Mouse (Mus musculus): ENCODE results near the gene Cygb.
"Not testable (repeated sequence)": the region's sequence is repeated elsewhere in the genome, so short reads cannot be mapped to it uniquely, and the experiment has no call there.

The Cygb gene

GRCm38 (mm10) chr11:116636607-116637006 lies 17.5 kb downstream of the Cygb start:
- DNase-seq (ENCODE audit: low spot score in 2 of 2): not testable (repeated sequence)

- no peak for DNase-seq (ENCODE audit: low spot score in 2 of 2)
Observed at GRCm38 (mm10) chr11:116632962-116633361, 21.2 kb downstream of the Cygb start.

GRCm38 (mm10) chr11:116630171-116630965 lies 23.7 kb downstream of the Cygb start:
- no peak for DNase-seq (ENCODE audit: low spot score in 2 of 2)

- no peak for DNase-seq (ENCODE audit: low spot score in 2 of 2)
Observed at GRCm38 (mm10) chr11:116629472-116629871, 24.6 kb downstream of the Cygb start.

GRCm38 (mm10) chr11:116628712-116629111 lies 25.4 kb downstream of the Cygb start:
- DNase-seq (ENCODE audit: low spot score in 2 of 2): peak; percentile 69 to 86

- DNase-seq (ENCODE audit: low spot score in 2 of 2): no peak
Observed at GRCm38 (mm10) chr11:116627072-116628020, 26.8 kb downstream of the Cygb start.

- DNase-seq (ENCODE audit: low spot score in 2 of 2): no peak
Observed at GRCm38 (mm10) chr11:116626299-116627071, 27.6 kb downstream of the Cygb start, which contains the start of gene Rhbdf2. Rhbdf2 (minus strand) TSS chr11:116627019.

- no peak for DNase-seq (ENCODE audit: low spot score in 2 of 2)
Observed at GRCm38 (mm10) chr11:116625081-116626000, 28.8 kb downstream of the Cygb start.

- DNase-seq (ENCODE audit: low spot score in 2 of 2): peak in 1 of 2 experiments; percentile 44
Observed at GRCm38 (mm10) chr11:116624131-116624832, 29.8 kb downstream of the Cygb start.

- DNase-seq (ENCODE audit: low spot score in 2 of 2): no peak
Observed at GRCm38 (mm10) chr11:116623281-116624124, 30.6 kb downstream of the Cygb start.

- no peak for DNase-seq (ENCODE audit: low spot score in 2 of 2)
Observed at GRCm38 (mm10) chr11:116621258-116621704, 32.8 kb downstream of the Cygb start.

GRCm38 (mm10) chr11:116620559-116621253 lies 33.4 kb downstream of the Cygb start:
- no peak for DNase-seq (ENCODE audit: low spot score in 2 of 2)

- no peak for DNase-seq (ENCODE audit: low spot score in 2 of 2)
Observed at GRCm38 (mm10) chr11:116620073-116620472, 34.0 kb downstream of the Cygb start.

GRCm38 (mm10) chr11:116619561-116619960 lies 34.6 kb downstream of the Cygb start:
- no peak for DNase-seq (ENCODE audit: low spot score in 2 of 2)

GRCm38 (mm10) chr11:116619156-116619555 lies 35.0 kb downstream of the Cygb start:
- DNase-seq (ENCODE audit: low spot score in 2 of 2): no peak

GRCm38 (mm10) chr11:116618666-116619065 lies 35.4 kb downstream of the Cygb start:
- no peak for DNase-seq (ENCODE audit: low spot score in 2 of 2)

- no peak for DNase-seq (ENCODE audit: low spot score in 2 of 2)
Observed at GRCm38 (mm10) chr11:116617641-116618040, 36.5 kb downstream of the Cygb start.

- DNase-seq (ENCODE audit: low spot score in 2 of 2): no peak
Observed at GRCm38 (mm10) chr11:116616438-116617118, 37.5 kb downstream of the Cygb start.
